Mouse (Mus musculus): ENCODE results near the gene Mif.

- TF ChIP-seq CTCF (IDR thresholded peaks at IDR 0.05; ENCODE audit: control insufficient read depth, insufficient read depth, insufficient read length) (no peak), MAX (IDR thresholded peaks at IDR 0.05) (no peak), CEBPB (IDR thresholded peaks at IDR 0.05; ENCODE audit: low read depth) (no peak), USF1 (IDR thresholded peaks at IDR 0.05; ENCODE audit: low read depth) (peak; percentile 12), MYOD1 (IDR thresholded peaks at IDR 0.05; ENCODE audit: control insufficient read depth, insufficient read length, low read depth) (no peak)
Observed at GRCm38 (mm10) chr10:75835307-75835706, 24.7 kb downstream of the Mif start.

Data from C2C12 (cell line).